Mouse (Mus musculus) embryonic fibroblast, embryonic 13.5 days (primary cell): Measurements from ENCODE around the gene Scarb2.

Source experiments
- CTCF ChIP-seq: IDR thresholded peaks from 2 replicates; pipeline ENCODE4 v1.5.1; 2011; ENCODE audit warnings: mild to moderate bottlenecking, control low read depth, low read length, moderate library complexity, borderline replicate concordance; ENCODE audit not compliant: insufficient read depth
- POLR2A ChIP-seq: IDR thresholded peaks from 2 replicates; pipeline ENCODE4 v1.6.1; 2011; ENCODE audit warnings: low read depth, mild to moderate bottlenecking, control low read depth, low read length, moderate library complexity

DNA sequence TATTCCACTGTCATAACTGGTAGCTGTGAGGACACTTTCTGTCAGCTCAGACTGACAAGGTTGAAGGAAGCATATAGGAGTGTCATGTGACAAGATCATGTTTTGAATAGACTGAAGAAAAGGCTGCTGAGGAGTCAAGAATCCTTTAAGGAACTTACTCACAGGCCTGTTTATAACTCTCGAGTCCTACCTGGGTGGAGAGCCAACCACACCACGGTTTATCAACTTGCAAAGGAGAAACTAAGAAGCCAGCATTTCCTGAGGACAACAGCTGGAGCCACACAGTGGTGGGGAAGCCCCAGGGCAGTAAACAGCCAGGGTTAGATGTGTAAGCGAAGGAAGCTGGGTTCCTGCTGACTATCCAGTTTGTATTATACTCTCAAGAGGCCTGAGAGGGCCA is 7.3 kb downstream of the Scarb2 start:
- no peak for TF ChIP-seq CTCF
- no peak for TF ChIP-seq POLR2A
